ENCODE assay signal across 8 mouse cellular contexts in the genomic region with DNA sequence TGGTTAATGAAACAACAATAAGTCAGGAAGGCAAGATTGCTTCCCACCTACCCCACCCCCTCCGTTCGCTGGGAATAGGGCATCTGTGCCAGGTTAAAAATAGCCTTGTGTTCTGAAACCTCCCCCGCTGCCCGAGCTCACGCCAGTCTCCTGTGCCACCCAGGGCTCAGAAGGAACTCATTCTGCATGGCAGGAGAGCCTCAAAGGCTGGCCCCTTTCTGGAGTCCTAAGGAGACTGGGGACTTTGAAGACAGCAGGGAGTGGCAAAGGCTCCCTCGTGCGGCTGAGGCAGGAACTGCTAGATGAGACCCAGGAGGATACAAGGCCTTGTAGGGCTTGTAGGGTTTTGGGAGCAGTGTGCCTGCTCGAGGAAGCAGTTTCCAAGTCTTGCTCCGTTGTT. TPM values are rescaled to one million over a fixed set of nuclear protein-coding genes. Genes with fewer than 3 reads are reported as not detected.
DNase-seq lines count a peak whose midpoint lies in the region; ATAC-seq lines count a peak whose summit lies in the region.

No protein-coding gene starts in this region.

- peak overlapping the region; percentile 43 for H3K4me2 ChIP-seq in hindbrain, embryonic 12.5 days (replicated peaks)

- peak overlapping the region; percentile 3; the same call in 1 of the 2 replicates for H3K4me3 ChIP-seq in hindbrain, embryonic 12.5 days

- no peaks in the 10 kb centered on the region for H3K36me3 ChIP-seq in hindbrain, embryonic 12.5 days

- peak; percentile 60 for ATAC-seq in frontal cortex, adult (ENCODE audit: low TSS enrichment)
- 0 out of 2 replicates have a peak, but pooled peaks have one; percentile 29 for ATAC-seq in hindbrain, embryonic 12.5 days (ENCODE audit: low FRiP score)

- H3K27ac ChIP-seq in hindbrain, embryonic 12.5 days, result peak overlapping the region; percentile 70

- H3K27me3 ChIP-seq in hindbrain, embryonic 12.5 days, result no peaks in the 10 kb centered on the region

- H3K4me1 ChIP-seq in hindbrain, embryonic 12.5 days, result peaks cover 34% of the 10 kb centered on the region

- DNase-seq in MEL-GATA-1-ER (ENCODE audit: extremely low read depth, low read depth), result peak; percentile 54
- peak; percentile 75 for DNase-seq in cerebellum, adult 8-10 months
- DNase-seq in layer of hippocampus, postnatal 14 days (ENCODE audit: low spot score in 2 of 2), result peak; percentile 78 to 84
- peak; percentile 58 for DNase-seq in lung, postnatal 25 days (ENCODE audit: low spot score)
- DNase-seq in retina, postnatal 1 day, result peak; percentile 87
- DNase-seq in thymus, postnatal 36 days, result peak; percentile 67 to 70

- H3K9me3 ChIP-seq in hindbrain, embryonic 12.5 days (replicated peaks), result no peaks in the 10 kb centered on the region

- H3K9ac ChIP-seq in hindbrain, embryonic 12.5 days, result no peak overlapping the region

- WGBS in hindbrain, embryonic 12.5 days, result 9% methylated on average over 9 of the region's 9 CpGs

RNA-seq across cellular contexts. Expression of gene Bhlha9, which starts 24.8 kb away (rescaled TPM):
- 0.18 and 0.44 TPM in 2 replicates for polyA plus RNA-seq in hindbrain, embryonic 12.5 days (2016; fragmentation: Nextera tagmentation; extraction: Ambion mirVana)
- 1 to 10 TPM; 4.6 to 5.4 TPM for total RNA-seq in layer of hippocampus, postnatal 14 days (2021)

RNA-seq across cellular contexts. Expression of gene Abr, which starts 25.4 kb away (rescaled TPM):
- polyA plus RNA-seq in hindbrain, embryonic 12.5 days (2016; fragmentation: Nextera tagmentation; extraction: Ambion mirVana), result 85.3 and 93.4 TPM in 2 replicates
- 100 to 1,000 TPM; 412 to 440 TPM for total RNA-seq in layer of hippocampus, postnatal 14 days (2021)

RNA-seq across cellular contexts. Expression of gene Trarg1, which starts 32.1 kb away (rescaled TPM):
- polyA plus RNA-seq in hindbrain, embryonic 12.5 days (2016; fragmentation: Nextera tagmentation; extraction: Ambion mirVana), result 0.10 and 0.40 TPM in 2 replicates
- total RNA-seq in layer of hippocampus, postnatal 14 days (2021), result under 1 TPM; 0.60 to 0.71 TPM

Comparison
In these comparisons a context has a peak if more than half of its experiments do, and no peak if none do; other contexts are left out.
1. Peak in every context shown above with its lines: DNase-seq, ATAC-seq, H3K4me3 ChIP-seq and H3K27ac ChIP-seq.